Mouse (Mus musculus) forebrain, postnatal 0 days (tissue): ENCODE measurements at regions not wholly inside any gene's neighbourhood (a gene's known extent, or its start where the extent isn't known, plus 50 kb on each side); places are given as distances from the start of the nearest gene placed in this dataset.

Source experiments
- ATAC-seq: fragments of 200-750 bp; cut with Nextera tagmentation; 2 replicates; pipeline ENCODE4 v1.8.0; 2017; ENCODE audit warnings: mild to moderate bottlenecking, moderate library complexity
- DNase-seq: peaks from one replicate; pipeline ENCODE4 v3.0.0-alpha.2; 2015
- H3K27ac ChIP-seq: fragments of 300-500 bp; sonication (generic); 2 replicates; pipeline ENCODE4 v1.5.1; 2014; ENCODE audit warnings: low read depth, mild to moderate bottlenecking, antibody characterized with exemption, low read length, moderate library complexity, mixed read lengths
- H3K27me3 ChIP-seq: fragments of 300-500 bp; sonication (generic); 2 replicates; pipeline ENCODE4 v1.6.1; 2014; ENCODE audit warnings: mild to moderate bottlenecking, low read length, mixed read lengths; ENCODE audit not compliant: insufficient read depth
- H3K36me3 ChIP-seq: fragments of 300-500 bp; sonication (generic); 2 replicates; pipeline ENCODE4 v1.6.1; 2014; ENCODE audit warnings: mild to moderate bottlenecking, moderate library complexity; ENCODE audit not compliant: insufficient read depth
- H3K4me1 ChIP-seq: fragments of 300-500 bp; sonication (generic); 2 replicates; pipeline ENCODE4 v1.6.1; 2014; ENCODE audit warnings: antibody characterized with exemption; ENCODE audit not compliant: insufficient read depth
- H3K4me2 ChIP-seq: fragments of 300-500 bp; sonication (generic); 2 replicates; pipeline ENCODE4 v1.6.1; 2014; ENCODE audit warnings: low read depth, mild to moderate bottlenecking, moderate library complexity
- H3K4me3 ChIP-seq: fragments of 300-500 bp; sonication (generic); 2 replicates; pipeline ENCODE4 v1.5.1; 2014; ENCODE audit warnings: low read depth, low read length, mixed read lengths
- H3K9ac ChIP-seq: fragments of 300-500 bp; sonication (generic); 2 replicates; pipeline ENCODE4 v1.6.1; 2014; ENCODE audit warnings: mild to moderate bottlenecking
- H3K9me3 ChIP-seq: fragments of 300-500 bp; sonication (generic); 2 replicates; pipeline ENCODE4 v1.6.1; 2016; ENCODE audit warnings: low read length
- CTCF ChIP-seq: sonication (generic); IDR thresholded peaks from 2 replicates; pipeline ENCODE4 v1.5.1; 2016; ENCODE audit warnings: antibody characterized with exemption, control low read depth, low read depth
- WGBS: fragments of 180-500 bp; shearing (Covaris S2); extraction: QIAGEN DNeasy Blood & Tissue Kit; methylation state at CpG from one replicate; pipeline ENCODE4 v1.1.7; 2014; 5-methylcytosine and 5-hydroxymethylcytosine counted together

DNA sequence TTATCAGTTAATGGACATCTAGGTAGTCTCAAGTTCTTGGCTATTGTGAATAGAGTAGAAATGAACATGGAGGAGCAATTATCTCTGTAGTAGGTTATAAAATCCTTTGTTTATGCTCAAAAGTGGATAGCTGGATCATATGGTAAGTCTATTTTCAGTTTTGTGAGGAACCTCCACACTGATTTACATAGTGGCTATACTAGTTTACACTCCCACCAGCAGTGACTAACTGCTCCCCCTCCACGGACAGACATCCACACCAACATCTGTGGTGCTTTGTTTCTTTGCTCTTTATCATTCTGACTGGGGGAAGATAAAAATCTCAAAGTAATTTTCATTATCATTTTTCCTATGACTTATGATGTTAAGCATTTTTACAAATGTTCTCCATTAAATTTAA, 55.1 kb upstream of the Ppfia2 start:
- WGBS: 90% methylated on average over 1 of the region's 1 CpGs
- Histone ChIP-seq H3K9me3 (no peaks in the 10 kb centered on the region), H3K36me3 (no peaks in the 10 kb centered on the region), H3K4me2 (no peak overlapping the region), H3K27me3 (no peaks in the 10 kb centered on the region), H3K27ac (no peak overlapping the region), H3K4me1 (no peaks in the 10 kb centered on the region), H3K4me3 (no peak overlapping the region), H3K9ac (no peak overlapping the region)
- no peak for TF ChIP-seq CTCF
- ATAC-seq (no peak), DNase-seq (no peak)

DNA sequence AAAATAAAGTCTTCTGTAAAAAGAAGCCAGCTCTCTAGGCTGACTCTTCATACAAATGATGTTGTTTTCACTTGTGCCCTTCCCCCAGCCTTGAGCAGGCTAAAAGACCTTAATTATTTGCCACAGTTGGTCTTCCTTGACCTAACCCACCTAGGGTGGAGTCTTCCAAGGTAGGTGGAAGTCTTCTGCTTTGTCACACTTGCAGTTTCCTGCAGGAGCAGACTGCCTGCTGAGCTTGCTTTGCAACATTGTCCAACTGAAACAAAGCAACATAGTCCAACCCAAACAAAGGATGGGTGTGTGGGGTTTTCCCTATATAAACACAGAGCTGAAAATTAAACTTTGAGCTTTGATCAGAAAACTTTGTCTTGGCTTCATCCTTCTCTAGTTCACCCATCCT, 53.0 kb upstream of the Ppfia2 start:
- H3K27ac ChIP-seq: no peak overlapping the region
- no peaks in the 10 kb centered on the region for H3K4me1 ChIP-seq
- no peak for TF ChIP-seq CTCF
- no peak for ATAC-seq
- H3K4me3 ChIP-seq: no peak overlapping the region
- no peaks in the 10 kb centered on the region for H3K9me3 ChIP-seq
- H3K9ac ChIP-seq: no peak overlapping the region
- H3K4me2 ChIP-seq: no peak overlapping the region
- H3K36me3 ChIP-seq: no peaks in the 10 kb centered on the region
- H3K27me3 ChIP-seq: no peaks in the 10 kb centered on the region
- DNase-seq: no peak
